Mouse (Mus musculus) embryonic stem cell, embryonic (primary cell): ENCODE results near the gene Ndufaf7.

Experiments
- CTCF ChIA-PET, 4 experiments: fragments of 300-600 bp in 2 of 4; fragments of 350-600 bp in 2 of 4; sonication (Branson Sonifier 250); formaldehyde crosslinking; loops; one replicate each; lab custom pipeline; 2022; ENCODE audit warnings: inconsistent platforms in 2 of 4; lab: Charles Lee
- POLR2A ChIA-PET, 4 experiments: fragments of 300-600 bp in 2 of 4; fragments of 350-600 bp in 2 of 4; sonication (Branson Sonifier 250); formaldehyde crosslinking; loops; one replicate each; lab custom pipeline; 2022; ENCODE audit warnings: antibody characterized with exemption in 4 of 4, inconsistent platforms in 1 of 4; lab: Charles Lee

Ndufaf7 gene

GRCm38 (mm10) chr17:78936466-78937228 is at the start of gene Ndufaf7, which contains the start of gene Cebpz:
Gene Ndufaf7 (plus strand): TSS chr17:78937136.
Gene Cebpz (minus strand): TSS chr17:78937066.
- ChIA-PET POLR2A (interaction anchor here (0.7 to 13.4 kb wide), 30 partner anchors 9 to 1318 kb away, joined by 3 to 133 read pairs (median 4); partner anchors contain the start of genes Gpatch11 (in 4 of the 4), Heatr5b (in 4 of the 4) and Cebpzos (in 2 of the 4)), CTCF (interaction anchor here in 2 of 4 experiments (0.5 to 0.7 kb wide), 2 partner anchors 24 to 1243 kb away, joined by 3 read pairs; no protein-coding TSS in a partner anchor)

GRCm38 (mm10) chr17:78888554-78888953 is 48.4 kb upstream of the Ndufaf7 start:
- CTCF ChIA-PET = no interaction called here
- POLR2A ChIA-PET = interaction anchor here in 2 of 4 experiments (0.6 to 1.9 kb wide), 8 partner anchors 15 to 311 kb away, joined by 3 to 6 read pairs (median 3); partner anchors contain the start of genes Cebpzos (in 1 of the 2) and Prkd3 (in 1 of the 2)

- ChIA-PET POLR2A (interaction anchor here in 1 of 4 experiments (1.9 kb wide), 1 partner anchor 27 kb away, joined by 6 read pairs; the partner anchor contains the start of gene Cebpzos), CTCF (no interaction called here)
Measured at GRCm38 (mm10) chr17:78889184-78889583, 47.8 kb upstream of the Ndufaf7 start.

- ChIA-PET CTCF (no interaction called here), POLR2A (interaction anchor here in 3 of 4 experiments (0.8 to 1.9 kb wide), 7 partner anchors 10 to 71 kb away, joined by 3 to 4 read pairs (median 3); no protein-coding TSS in a partner anchor)
Measured at GRCm38 (mm10) chr17:78891020-78891419, 45.9 kb upstream of the Ndufaf7 start.

GRCm38 (mm10) chr17:78894991-78895390 is 41.9 kb upstream of the Ndufaf7 start:
- ChIA-PET POLR2A (interaction anchor here (0.7 to 4.9 kb wide), 24 partner anchors 10 to 303 kb away, joined by 3 to 66 read pairs (median 8); partner anchors contain the start of genes Eif2ak2 (in 3 of the 4), Cebpzos (in 2 of the 4), Cebpz (in 1 of the 4) and Gpatch11 (in 1 of the 4)), CTCF (interaction anchor here (0.7 to 1.4 kb wide), 11 partner anchors 10 to 465 kb away, joined by 3 to 8 read pairs (median 4); partner anchors contain the start of gene Cebpzos (in 1 of the 4))

GRCm38 (mm10) chr17:78895394-78895793 is 41.5 kb upstream of the Ndufaf7 start:
- ChIA-PET POLR2A (interaction anchor here (0.6 to 4.9 kb wide), 43 partner anchors 9 to 1397 kb away, joined by 3 to 66 read pairs (median 4); partner anchors contain the start of genes Eif2ak2 (in 3 of the 4), Gpatch11 (in 3 of the 4), Heatr5b (in 3 of the 4) and Cebpzos (in 2 of the 4)), CTCF (interaction anchor here (0.6 to 1.4 kb wide), 23 partner anchors 9 to 1019 kb away, joined by 3 to 8 read pairs (median 3); partner anchors contain the start of genes Gpatch11 (in 2 of the 4), Heatr5b (in 2 of the 4) and Cebpzos (in 1 of the 4))

GRCm38 (mm10) chr17:78903158-78903557 is 33.8 kb upstream of the Ndufaf7 start:
- CTCF ChIA-PET = no interaction called here

GRCm38 (mm10) chr17:78906892-78907291 is 30.0 kb upstream of the Ndufaf7 start, which contains the start of gene Sult6b1:
Gene Sult6b1 (minus strand): TSS chr17:78906992.
- CTCF ChIA-PET = interaction anchor here in 1 of 4 experiments (0.6 kb wide), 1 partner anchor 24 kb away, joined by 7 read pairs; no protein-coding TSS in a partner anchor

More at GRCm38 (mm10) chr17:78903158-78903557, 33.8 kb upstream of the Ndufaf7 start:
- POLR2A ChIA-PET = interaction anchor here in 2 of 4 experiments (0.6 to 4.2 kb wide), 4 partner anchors 8 to 94 kb away, joined by 3 to 36 read pairs (median 8); no protein-coding TSS in a partner anchor

GRCm38 (mm10) chr17:78909374-78909773 is 27.6 kb upstream of the Ndufaf7 start:
- ChIA-PET POLR2A (interaction anchor here in 3 of 4 experiments (0.7 to 2.3 kb wide), 11 partner anchors 8 to 27 kb away, joined by 3 to 9 read pairs (median 3); partner anchors contain the start of genes Cebpz (in 1 of the 3) and Ndufaf7 (in 1 of the 3)), CTCF (interaction anchor here in 1 of 4 experiments (1.4 kb wide), 1 partner anchor 8 kb away, joined by 4 read pairs; no protein-coding TSS in a partner anchor)

More at GRCm38 (mm10) chr17:78906892-78907291, 30.0 kb upstream of the Ndufaf7 start, which contains the start of gene Sult6b1:
- POLR2A ChIA-PET = interaction anchor here in 2 of 4 experiments (0.6 to 4.2 kb wide), 4 partner anchors 9 to 172 kb away, joined by 3 to 36 read pairs (median 6); partner anchors contain the start of gene Cebpzos (in 1 of the 2)

- ChIA-PET CTCF (interaction anchor here (0.6 to 1.4 kb wide), 8 partner anchors 8 to 914 kb away, joined by 3 to 6 read pairs (median 3); partner anchors contain the start of genes Cebpz (in 1 of the 4) and Ndufaf7 (in 1 of the 4)), POLR2A (interaction anchor here (0.6 to 9.3 kb wide), 34 partner anchors 8 to 982 kb away, joined by 3 to 133 read pairs (median 6); partner anchors contain the start of genes Cebpz (in 3 of the 4), Eif2ak2 (in 3 of the 4), Ndufaf7 (in 3 of the 4) and Gpatch11 (in 2 of the 4))
Measured at GRCm38 (mm10) chr17:78912861-78913281, 24.1 kb upstream of the Ndufaf7 start.

- POLR2A ChIA-PET = interaction anchor here (0.6 to 9.3 kb wide), 31 partner anchors 9 to 1341 kb away, joined by 3 to 133 read pairs (median 5); partner anchors contain the start of genes Eif2ak2 (in 3 of the 4), Cebpz (in 2 of the 4), Gpatch11 (in 2 of the 4) and Heatr5b (in 2 of the 4)
- CTCF ChIA-PET = interaction anchor here in 1 of 4 experiments (1.4 kb wide), 1 partner anchor 10 kb away, joined by 4 read pairs; no protein-coding TSS in a partner anchor
Measured at GRCm38 (mm10) chr17:78913921-78914320, 23.0 kb upstream of the Ndufaf7 start.

GRCm38 (mm10) chr17:78915772-78916171 is 21.2 kb upstream of the Ndufaf7 start:
- ChIA-PET POLR2A (interaction anchor here in 3 of 4 experiments (0.6 to 9.3 kb wide), 26 partner anchors 9 to 1291 kb away, joined by 3 to 133 read pairs (median 4); partner anchors contain the start of genes Cebpz (in 2 of the 3), Gpatch11 (in 2 of the 3), Heatr5b (in 2 of the 3) and Ndufaf7 (in 2 of the 3)), CTCF (interaction anchor here in 1 of 4 experiments (0.6 to 1.5 kb wide), 3 partner anchors 11 to 51 kb away, joined by 3 to 8 read pairs (median 4); no protein-coding TSS in a partner anchor)

GRCm38 (mm10) chr17:78916369-78916813 is 20.5 kb upstream of the Ndufaf7 start, which contains the start of gene Cebpzos:
Gene Cebpzos (plus strand): TSS chr17:78916500.
- CTCF ChIA-PET = interaction anchor here in 2 of 4 experiments (0.5 to 1.5 kb wide), 3 partner anchors 21 to 1479 kb away, joined by 4 to 8 read pairs (median 4); no protein-coding TSS in a partner anchor
- POLR2A ChIA-PET = interaction anchor here in 3 of 4 experiments (0.6 to 9.3 kb wide), 24 partner anchors 10 to 1066 kb away, joined by 3 to 133 read pairs (median 4); partner anchors contain the start of genes Cebpz (in 2 of the 3), Gpatch11 (in 2 of the 3), Heatr5b (in 2 of the 3) and Ndufaf7 (in 2 of the 3)

GRCm38 (mm10) chr17:78916899-78917298 is 20.0 kb upstream of the Ndufaf7 start:
- POLR2A ChIA-PET = interaction anchor here (0.6 to 9.3 kb wide), 29 partner anchors 8 to 1066 kb away, joined by 3 to 133 read pairs (median 5); partner anchors contain the start of genes Cebpz (in 3 of the 4), Ndufaf7 (in 3 of the 4), Eif2ak2 (in 1 of the 4) and Gpatch11 (in 1 of the 4)

GRCm38 (mm10) chr17:78917696-78918095 is 19.2 kb upstream of the Ndufaf7 start:
- POLR2A ChIA-PET = interaction anchor here (0.6 to 9.3 kb wide), 23 partner anchors 8 to 216 kb away, joined by 3 to 133 read pairs (median 5); partner anchors contain the start of genes Cebpz (in 3 of the 4), Ndufaf7 (in 3 of the 4) and Eif2ak2 (in 1 of the 4)
- CTCF ChIA-PET = interaction anchor here in 2 of 4 experiments (1.2 to 1.4 kb wide), 3 partner anchors 9 to 23 kb away, joined by 3 to 4 read pairs (median 4); no protein-coding TSS in a partner anchor

More at GRCm38 (mm10) chr17:78916899-78917298, 20.0 kb upstream of the Ndufaf7 start:
- CTCF ChIA-PET = interaction anchor here in 2 of 4 experiments (0.5 to 1.5 kb wide), 3 partner anchors 21 to 1478 kb away, joined by 3 to 8 read pairs (median 4); no protein-coding TSS in a partner anchor

GRCm38 (mm10) chr17:78935857-78936256 is 1.1 kb upstream of the Ndufaf7 start:
- CTCF ChIA-PET = no interaction called here
- POLR2A ChIA-PET = interaction anchor here in 3 of 4 experiments (0.7 to 13.4 kb wide), 10 partner anchors 8 to 1088 kb away, joined by 3 to 133 read pairs (median 4); partner anchors contain the start of genes Cebpzos (in 2 of the 3), Gpatch11 (in 1 of the 3) and Heatr5b (in 1 of the 3)
